Mouse (Mus musculus) lung, postnatal 0 days (tissue): Measurements from ENCODE around the gene Hist2h2aa1.

Source experiments
- CTCF ChIP-seq: IDR thresholded peaks from 2 replicates; pipeline ENCODE4 v1.5.1; 2016; ENCODE audit warnings: antibody characterized with exemption, mild to moderate bottlenecking
- EP300 ChIP-seq: IDR thresholded peaks from 2 replicates; pipeline ENCODE4 v1.6.1; 2016; ENCODE audit warnings: antibody characterized with exemption, mild to moderate bottlenecking, control low read depth

DNA sequence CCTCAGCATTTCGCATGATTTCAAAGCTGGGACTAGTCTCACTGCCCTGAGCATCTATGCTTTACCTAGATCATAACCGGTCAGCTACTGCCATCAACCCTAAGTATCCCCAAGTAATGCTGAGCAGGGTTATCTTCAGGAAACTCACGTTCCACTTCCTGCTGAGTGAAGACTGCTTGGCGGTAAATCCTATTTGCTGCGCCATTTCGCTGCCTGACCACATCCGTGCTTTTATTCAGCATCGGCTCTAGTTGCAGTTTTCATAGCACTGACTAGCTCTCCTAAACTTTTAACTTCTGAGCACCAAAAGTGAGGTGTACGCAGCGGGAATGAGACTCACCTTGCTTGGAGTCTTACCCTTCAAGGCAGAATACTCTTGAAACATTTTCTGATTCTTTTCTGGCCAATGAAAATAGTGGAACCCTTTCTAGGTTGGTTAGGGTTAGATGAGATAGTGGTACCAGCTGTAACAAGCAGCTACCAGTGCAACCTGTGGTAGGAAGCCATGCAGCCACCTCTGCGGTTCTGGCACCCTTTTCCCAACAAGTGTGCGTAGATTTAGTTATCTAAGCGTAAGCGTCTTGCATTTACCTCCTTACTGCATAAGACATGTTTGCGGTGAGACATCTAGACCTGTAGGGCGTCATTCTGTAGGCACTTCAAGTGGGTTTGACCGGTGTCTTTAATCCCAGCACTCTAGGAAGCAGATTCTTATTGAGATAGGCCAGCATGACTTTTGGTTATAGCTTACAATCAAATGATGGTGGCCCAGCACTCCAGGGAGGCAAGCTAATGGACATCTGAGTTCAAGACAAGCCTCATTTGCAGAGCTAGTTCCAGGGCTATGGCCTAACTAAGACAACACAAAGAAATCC lies 28.5 kb downstream of the Hist2h2aa1 start:
- no peak for TF ChIP-seq EP300
- no peak for TF ChIP-seq CTCF
